Mouse (Mus musculus) heart, postnatal 0 days (tissue): ENCODE measurements around the gene Elane. TPM values are rescaled to one million over a fixed set of nuclear protein-coding genes. Genes with fewer than 3 reads are reported as not detected.

ENCODE experiments used
- ATAC-seq: fragments of 200-750 bp; cut with Nextera tagmentation; 2 replicates; pipeline ENCODE4 v1.8.0; 2017; ENCODE audit warnings: low read depth, moderate number of reproducible peaks, moderate library complexity; ENCODE audit not compliant: insufficient read depth
- DNase-seq: peaks from one replicate; pipeline ENCODE4 v3.0.0-alpha.2; 2016; ENCODE audit warnings: low spot score
- H3K27ac ChIP-seq: fragments of 300-500 bp; sonication (generic); 2 replicates; pipeline ENCODE4 v1.5.1; 2014; ENCODE audit warnings: low read depth, mild to moderate bottlenecking
- H3K27me3 ChIP-seq: fragments of 300-500 bp; sonication (generic); 2 replicates; pipeline ENCODE4 v1.6.1; 2014; ENCODE audit warnings: low read length, mixed read lengths; ENCODE audit not compliant: control insufficient read depth, insufficient read depth
- H3K36me3 ChIP-seq: fragments of 300-500 bp; sonication (generic); replicated peaks from 2 replicates; pipeline ENCODE4 v1.6.1; 2014; ENCODE audit warnings: low read length, mixed read lengths; ENCODE audit not compliant: control insufficient read depth, insufficient read depth
- H3K4me1 ChIP-seq: fragments of 300-500 bp; sonication (generic); 2 replicates; pipeline ENCODE4 v1.6.1; 2014; ENCODE audit warnings: antibody characterized with exemption; ENCODE audit not compliant: control insufficient read depth, insufficient read depth
- H3K4me2 ChIP-seq: fragments of 300-500 bp; sonication (generic); 2 replicates; pipeline ENCODE4 v1.6.1; 2014; ENCODE audit warnings: low read depth, mild to moderate bottlenecking, low read length, moderate library complexity
- H3K4me3 ChIP-seq: fragments of 300-500 bp; sonication (generic); 2 replicates; pipeline ENCODE4 v1.5.1; 2014; ENCODE audit warnings: low read depth, low read length
- H3K9ac ChIP-seq: fragments of 300-500 bp; sonication (generic); replicated peaks from 2 replicates; pipeline ENCODE4 v1.6.1; 2014; ENCODE audit warnings: low read depth, low read length, mixed read lengths
- H3K9me3 ChIP-seq: fragments of 300-500 bp; sonication (generic); replicated peaks from 2 replicates; pipeline ENCODE4 v1.6.1; 2016; ENCODE audit warnings: low read length; ENCODE audit not compliant: control insufficient read depth
- CTCF ChIP-seq: IDR thresholded peaks from 2 replicates; pipeline ENCODE4 v1.5.1; 2016; ENCODE audit warnings: antibody characterized with exemption, control low read depth, low read depth
- EP300 ChIP-seq: IDR thresholded peaks from 2 replicates; pipeline ENCODE4 v1.6.1; 2016; ENCODE audit warnings: antibody characterized with exemption, low read depth
- whole genome bisulfite sequencing: fragments of 180-500 bp; shearing (Covaris S2); extraction: QIAGEN DNeasy Blood & Tissue Kit; methylation state at CpG from one replicate; pipeline ENCODE4 v1.1.7; 2014; 5-methylcytosine and 5-hydroxymethylcytosine counted together
- polyA plus RNA-seq: library from polyadenylated mRNA; unstranded; fragments of >200 nt; fragmentation: Nextera tagmentation; extraction: Ambion mirVana; gene quantifications from 2 replicates; pipeline ENCODE4 v1.2.1, GENCODE M21; 2015
- total RNA-seq: library from RNA; depleted of rRNA; stranded (reverse); fragments of >200 nt; gene quantifications from 2 replicates; pipeline ENCODE4 v1.2.3, GENCODE M21; 2014; ENCODE audit warnings: low replicate concordance

The Elane gene
- total and polyA plus RNA-seq, 2 experiments from 2014 or later, result not detected

DNA sequence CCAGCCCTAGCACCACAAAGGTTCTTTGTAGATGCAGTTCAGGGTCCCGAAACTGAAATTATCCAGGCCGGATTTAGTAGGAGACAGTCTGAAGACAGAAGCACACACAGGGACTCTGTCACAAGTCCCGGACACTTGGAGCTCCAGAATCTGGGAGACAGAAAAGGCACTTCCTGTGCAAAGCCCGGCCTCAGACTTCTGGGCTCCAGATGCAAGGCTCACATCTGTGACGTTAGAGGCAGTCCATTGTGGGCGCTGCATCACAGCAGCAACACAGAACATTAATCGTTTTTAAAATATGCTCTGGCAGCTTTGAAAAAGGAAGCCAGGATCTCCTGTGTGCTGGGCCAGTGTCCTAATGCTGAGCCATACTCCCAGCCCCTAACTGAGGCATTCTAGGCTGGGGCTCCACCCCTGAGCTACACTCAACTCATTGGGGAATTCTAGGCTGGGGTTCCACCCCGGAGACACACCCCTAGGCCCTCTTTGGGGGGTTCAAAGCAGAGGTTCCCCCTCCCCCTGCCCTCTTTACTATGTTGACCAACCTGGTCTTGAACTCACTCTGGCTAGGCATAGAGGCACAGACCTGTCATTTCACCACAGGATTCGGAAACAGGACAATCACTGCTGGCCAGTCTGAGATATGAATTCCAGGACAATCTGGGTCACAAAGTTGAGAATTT lies 33.8 kb upstream of the Elane start:
- Histone ChIP-seq H3K9me3 (no peaks in the 10 kb centered on the region), H3K36me3 (peaks cover 5% of the 10 kb centered on the region; the same call in 1 of the 2 replicates), H3K4me1 (peaks cover 31% of the 10 kb centered on the region), H3K27me3 (no peaks in the 10 kb centered on the region), H3K4me2 (peak overlapping the region; percentile 83), H3K27ac (peak overlapping the region; percentile 100), H3K9ac (peak overlapping the region; percentile 59), H3K4me3 (peak overlapping the region; percentile 45; the same call in 1 of the 2 replicates)
- DNase-seq (peak; percentile 55), ATAC-seq (no peak)
- WGBS, result 41% methylated on average over 9 of the region's 9 CpGs
- TF ChIP-seq CTCF, result no peak
- no peak for TF ChIP-seq EP300

DNA sequence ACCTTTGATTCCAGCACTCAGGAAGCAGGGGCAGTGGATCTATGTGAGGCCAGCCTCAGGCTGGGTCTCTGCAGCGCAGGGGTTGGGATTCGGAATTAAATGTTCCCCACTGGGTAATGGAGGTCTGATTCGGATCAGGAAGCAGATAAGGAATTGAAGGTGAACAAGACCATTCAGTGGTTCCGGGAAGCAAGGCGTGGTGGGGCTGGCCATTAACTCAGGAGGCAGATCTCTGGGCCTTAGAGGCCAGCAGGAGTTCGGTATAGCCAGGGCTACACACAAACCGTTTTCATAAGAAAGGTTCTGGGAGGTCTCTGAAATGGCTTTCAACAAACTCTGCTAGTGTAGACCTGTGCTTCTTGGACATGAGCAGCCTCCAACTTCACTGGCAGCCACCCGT lies 33.2 kb upstream of the Elane start:
- Histone ChIP-seq H3K27ac (peak overlapping the region; percentile 100), H3K4me1 (peaks cover 37% of the 10 kb centered on the region), H3K27me3 (no peaks in the 10 kb centered on the region), H3K4me3 (peak overlapping the region; percentile 45), H3K9ac (peak overlapping the region; percentile 59), H3K4me2 (peak overlapping the region; percentile 83), H3K36me3 (peaks cover 8% of the 10 kb centered on the region; the same call in 1 of the 2 replicates), H3K9me3 (no peaks in the 10 kb centered on the region)
- DNase-seq (no peak), ATAC-seq (no peak)
- TF ChIP-seq EP300 (no peak), CTCF (no peak)
- WGBS, result 25% methylated on average over 8 of the region's 8 CpGs

DNA sequence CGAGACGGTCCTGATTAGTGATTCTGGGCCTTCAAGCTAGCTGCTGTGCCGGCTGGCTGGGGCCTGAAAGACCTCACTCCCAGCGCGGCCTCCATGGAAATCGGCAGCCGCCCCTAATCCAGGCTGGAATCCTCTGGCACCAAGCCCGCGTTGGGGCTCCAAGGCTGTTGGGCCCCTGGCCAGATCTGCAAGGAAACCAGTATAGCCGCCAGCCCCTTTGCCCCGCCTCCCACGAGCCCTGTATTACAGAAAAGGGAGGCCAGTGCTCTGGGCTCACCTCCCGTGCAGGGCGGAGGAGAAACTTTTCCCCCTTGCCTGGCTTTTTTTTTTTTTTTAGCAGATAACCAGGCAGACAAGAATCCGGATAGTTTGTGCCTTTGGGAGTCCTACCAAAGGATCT lies 32.7 kb upstream of the Elane start:
- TF ChIP-seq CTCF (peak; percentile 11; the same call in 1 of the 2 replicates), EP300 (peak; percentile 59; the same call in 1 of the 2 replicates)
- peaks cover 43% of the 10 kb centered on the region for H3K4me1 ChIP-seq

GRCm38 (mm10) chr10:79853860-79854795 lies 31.9 kb upstream of the Elane start, which contains the start of gene Ptbp1:
Gene Ptbp1 (plus strand): TSS chr10:79854427.
- Histone ChIP-seq H3K36me3 (peaks cover 18% of the 10 kb centered on the region), H3K4me1 (peaks cover 49% of the 10 kb centered on the region), H3K9ac (peak within 1 kb of the TSS; percentile 98), H3K4me2 (peak within 1 kb of the TSS; percentile 90), H3K27me3 (no peaks in the 10 kb centered on the region), H3K9me3 (no peaks in the 10 kb centered on the region), H3K4me3 (peak within 1 kb of the TSS; percentile 98), H3K27ac (peak within 1 kb of the TSS; percentile 100)
- ATAC-seq (peak; percentile 88), DNase-seq (peak; percentile 99)
- WGBS, result under 1% methylated on average over 75 of the region's 75 CpGs
- peak; percentile 66; the same call in 1 of the 2 replicates for TF ChIP-seq EP300
- no peak for TF ChIP-seq CTCF

More for the DNA sequence above, 32.7 kb upstream of the Elane start:
- Histone ChIP-seq H3K9ac (peak overlapping the region; percentile 59), H3K36me3 (peaks cover 10% of the 10 kb centered on the region; the same call in 1 of the 2 replicates), H3K4me3 (peak overlapping the region; percentile 45), H3K4me2 (peak overlapping the region; percentile 83), H3K27me3 (no peaks in the 10 kb centered on the region), H3K9me3 (no peaks in the 10 kb centered on the region), H3K27ac (peak overlapping the region; percentile 100)
- WGBS, result under 1% methylated on average over 15 of the region's 15 CpGs
- ATAC-seq (peak; percentile 55), DNase-seq (peak; percentile 94)

DNA sequence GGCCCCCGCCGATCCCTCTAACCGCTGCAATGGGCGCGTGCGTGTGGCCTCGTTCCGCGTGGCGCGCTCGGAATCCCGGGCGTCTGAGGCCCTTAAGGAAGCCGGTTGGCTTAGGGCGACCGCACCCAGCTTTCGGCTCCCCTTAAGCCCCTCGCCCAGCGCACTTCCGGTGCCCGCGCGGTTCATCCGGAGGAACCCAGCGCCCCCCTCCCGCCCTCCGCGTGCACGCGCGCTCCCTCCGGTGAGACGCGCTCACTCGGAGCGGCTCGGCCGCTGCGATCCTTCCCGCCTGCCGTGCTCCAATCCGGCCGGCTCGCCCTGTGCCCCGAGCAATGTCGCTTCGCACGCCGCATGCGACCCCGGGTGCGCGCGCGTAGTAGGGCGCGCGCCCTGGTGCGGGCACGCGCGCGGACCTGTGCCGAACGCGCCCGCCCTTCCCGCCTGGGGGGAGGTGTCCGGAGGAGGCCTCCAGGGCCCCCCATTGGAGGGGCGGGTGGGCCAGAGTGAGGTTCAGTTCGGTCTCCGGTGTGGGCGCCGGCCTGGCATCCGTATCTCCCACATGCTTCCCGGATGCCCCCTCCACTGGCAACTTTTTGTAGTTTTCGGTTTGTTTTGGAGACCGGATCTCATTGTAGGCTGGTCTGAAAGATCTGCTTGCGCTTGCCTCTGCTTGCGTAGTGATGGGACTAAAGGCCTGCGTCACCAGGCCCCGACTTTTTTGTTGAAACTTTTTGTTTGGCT lies 31.1 kb upstream of the Elane start:
- Histone ChIP-seq H3K9me3 (no peaks in the 10 kb centered on the region), H3K4me2 (peak overlapping the region; percentile 90), H3K27me3 (no peaks in the 10 kb centered on the region), H3K4me3 (peak overlapping the region; percentile 98), H3K9ac (peak overlapping the region; percentile 98), H3K36me3 (peaks cover 26% of the 10 kb centered on the region), H3K27ac (peak overlapping the region; percentile 100), H3K4me1 (peaks cover 55% of the 10 kb centered on the region)
- DNase-seq (peak; percentile 47), ATAC-seq (peak; percentile 8; the same call in 1 of the 2 replicates)
- 1% methylated on average over 79 of the region's 83 CpGs for WGBS
- TF ChIP-seq CTCF, result no peak
- TF ChIP-seq EP300, result no peak
